Mouse (Mus musculus): ENCODE data around the gene Aqp9.

Aqp9 gene

DNA sequence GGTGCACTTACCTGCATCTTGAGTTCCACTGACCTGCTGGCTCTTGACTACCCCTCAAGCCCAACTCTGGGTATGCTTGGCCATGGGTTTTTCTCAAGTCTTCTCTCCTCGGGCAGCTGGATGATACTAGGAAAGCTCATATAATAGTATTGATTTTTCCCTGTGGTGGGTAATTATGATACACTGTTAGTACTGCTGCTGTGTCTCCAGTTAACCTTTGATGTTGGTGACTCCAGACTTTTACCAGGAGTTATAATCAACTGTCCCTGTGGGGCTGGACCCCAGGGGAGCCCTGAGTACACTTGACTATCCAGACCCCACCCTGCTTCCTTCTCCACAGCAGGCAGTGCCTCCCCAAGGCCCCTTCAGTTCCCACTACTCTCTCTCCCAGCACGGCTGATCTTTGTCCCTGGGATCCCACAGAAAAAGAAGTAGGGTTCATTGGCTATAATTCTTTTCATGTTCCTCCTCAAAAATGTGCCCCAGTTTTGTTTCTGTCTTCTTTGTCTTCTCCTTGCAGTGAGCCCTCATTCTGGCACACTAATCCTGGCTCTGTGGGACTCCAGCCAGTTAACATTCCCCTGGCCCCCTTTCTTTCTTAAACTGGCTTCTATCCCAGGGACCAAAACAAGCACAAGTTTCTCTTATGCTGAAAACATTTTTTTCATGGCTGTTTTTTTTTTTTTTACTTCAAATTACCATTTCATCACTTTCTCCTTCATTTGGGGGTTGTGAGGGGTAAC lies 838 bp downstream of the Aqp9 start:
- no peak for DNase-seq (ENCODE audit: low spot score)

DNA sequence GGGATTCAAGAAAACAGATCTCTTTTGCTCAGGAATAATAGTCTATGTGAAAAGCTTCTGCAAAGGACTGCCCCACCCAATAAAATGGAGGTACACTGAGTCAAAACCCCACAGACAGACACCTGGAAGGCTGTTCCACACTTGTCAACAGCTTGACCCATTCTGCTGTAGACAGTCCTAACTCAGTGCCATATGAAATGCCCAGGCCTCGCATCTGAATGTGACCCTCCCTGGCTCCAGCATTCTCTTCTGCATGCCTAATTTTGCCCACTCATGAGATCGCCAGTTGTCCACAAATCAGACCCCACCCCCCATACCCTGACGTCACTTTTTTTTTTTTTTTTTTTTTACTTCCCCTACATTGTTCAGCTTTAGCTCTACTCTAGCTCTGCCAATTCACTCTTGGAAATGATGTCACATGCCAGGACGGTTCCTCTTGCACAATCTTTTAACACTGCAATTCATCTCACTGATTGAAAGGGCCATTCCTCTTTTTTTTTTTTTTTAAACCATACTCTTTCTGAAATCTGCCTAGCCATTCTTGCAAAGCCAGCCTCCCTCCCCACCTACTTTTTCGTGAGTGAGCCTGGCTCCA lies 1.5 kb downstream of the Aqp9 start:
- DNase-seq (ENCODE audit: low spot score): no peak

DNA sequence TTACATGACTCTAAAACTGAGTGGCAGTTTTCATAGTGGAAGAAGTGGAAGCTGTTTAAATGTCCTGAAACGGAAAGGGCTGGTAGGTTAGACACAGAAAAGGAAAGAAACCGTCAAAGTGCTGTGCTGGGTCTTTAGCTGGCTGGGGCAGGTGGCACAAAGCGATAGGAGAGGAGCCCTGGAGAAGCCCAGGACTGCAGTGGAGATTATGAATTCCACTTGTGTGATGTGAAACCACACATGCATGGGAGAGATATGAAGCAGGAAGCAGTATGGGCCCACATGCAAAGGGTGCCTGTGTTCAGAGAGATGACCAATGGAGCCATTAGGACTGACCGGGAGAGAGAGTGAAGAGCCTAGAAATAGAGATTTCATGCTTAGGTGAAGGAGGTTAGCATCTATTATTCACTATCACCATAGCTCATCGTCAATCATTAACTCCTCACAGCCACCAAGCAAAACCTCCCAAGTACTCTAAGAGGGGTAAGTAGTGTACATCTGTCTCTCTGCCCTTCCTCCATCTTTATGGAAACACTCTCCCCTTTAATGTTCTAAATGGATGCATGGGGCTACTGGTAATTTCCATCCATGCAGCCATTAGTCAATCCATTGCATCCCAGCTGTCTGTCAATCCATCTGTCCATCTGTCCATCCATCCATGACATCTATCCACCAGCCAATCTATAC lies 2.3 kb downstream of the Aqp9 start:
- no peak for DNase-seq (ENCODE audit: low spot score)

DNA sequence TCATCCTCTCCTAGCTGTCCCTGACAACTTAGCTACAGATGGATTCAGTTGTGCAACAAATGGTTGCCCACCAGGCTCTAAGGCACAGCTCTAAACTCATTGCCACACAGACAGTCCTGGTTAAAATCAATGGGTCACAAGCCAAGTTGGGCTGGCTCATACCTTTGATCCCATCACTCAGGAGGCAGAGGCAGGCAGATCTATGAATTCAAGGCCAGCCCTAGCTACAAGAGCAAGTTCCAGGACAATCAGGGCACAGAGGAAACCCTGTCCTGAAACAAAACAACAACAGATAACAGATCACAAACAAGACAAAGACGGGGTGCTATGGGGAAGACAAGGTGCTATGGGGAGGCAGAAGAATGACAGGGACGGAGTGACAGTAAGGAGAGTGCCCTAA lies 3.0 kb downstream of the Aqp9 start:
- DNase-seq (ENCODE audit: low spot score): no peak

DNA sequence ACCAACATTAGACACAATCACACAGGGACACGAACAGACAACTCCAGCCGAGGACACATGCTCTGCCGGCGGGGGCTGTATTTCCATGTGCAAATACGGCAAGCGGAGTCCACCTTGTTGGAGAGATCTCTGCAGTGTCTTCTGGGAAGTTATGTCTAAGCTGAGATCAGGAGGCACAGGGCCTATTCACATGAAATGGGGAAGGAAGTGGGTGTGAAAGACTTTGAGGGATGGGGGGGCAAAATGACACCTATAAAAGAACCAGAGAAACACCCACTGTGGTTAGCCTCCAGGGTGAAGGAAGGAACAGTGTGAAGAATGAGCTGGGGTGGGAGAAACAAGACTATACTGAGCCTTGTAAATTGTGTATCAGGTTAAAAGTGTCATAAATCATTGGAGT lies 3.4 kb downstream of the Aqp9 start:
- DNase-seq (ENCODE audit: low spot score): no peak

DNA sequence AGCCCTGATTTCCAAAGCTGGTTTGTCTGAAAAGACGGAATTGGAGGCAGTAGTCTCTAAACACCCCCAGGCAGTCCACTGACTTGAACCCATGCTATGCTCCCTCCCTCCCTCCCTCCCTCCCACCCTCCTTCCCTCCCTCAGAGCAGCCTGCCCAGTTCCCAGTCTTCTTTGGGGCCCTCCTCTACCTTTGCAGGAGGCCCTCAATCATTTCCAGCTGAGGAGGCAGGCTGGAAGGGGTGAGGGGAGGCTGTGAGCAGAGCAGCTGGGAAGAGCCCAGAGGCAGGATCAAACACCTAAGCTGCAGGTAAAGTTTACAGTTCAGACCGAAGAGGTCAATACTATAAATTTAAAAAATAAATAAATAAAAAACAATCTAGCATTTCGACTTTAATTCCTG lies 4.1 kb downstream of the Aqp9 start:
- no peak for DNase-seq (ENCODE audit: low spot score)

DNA sequence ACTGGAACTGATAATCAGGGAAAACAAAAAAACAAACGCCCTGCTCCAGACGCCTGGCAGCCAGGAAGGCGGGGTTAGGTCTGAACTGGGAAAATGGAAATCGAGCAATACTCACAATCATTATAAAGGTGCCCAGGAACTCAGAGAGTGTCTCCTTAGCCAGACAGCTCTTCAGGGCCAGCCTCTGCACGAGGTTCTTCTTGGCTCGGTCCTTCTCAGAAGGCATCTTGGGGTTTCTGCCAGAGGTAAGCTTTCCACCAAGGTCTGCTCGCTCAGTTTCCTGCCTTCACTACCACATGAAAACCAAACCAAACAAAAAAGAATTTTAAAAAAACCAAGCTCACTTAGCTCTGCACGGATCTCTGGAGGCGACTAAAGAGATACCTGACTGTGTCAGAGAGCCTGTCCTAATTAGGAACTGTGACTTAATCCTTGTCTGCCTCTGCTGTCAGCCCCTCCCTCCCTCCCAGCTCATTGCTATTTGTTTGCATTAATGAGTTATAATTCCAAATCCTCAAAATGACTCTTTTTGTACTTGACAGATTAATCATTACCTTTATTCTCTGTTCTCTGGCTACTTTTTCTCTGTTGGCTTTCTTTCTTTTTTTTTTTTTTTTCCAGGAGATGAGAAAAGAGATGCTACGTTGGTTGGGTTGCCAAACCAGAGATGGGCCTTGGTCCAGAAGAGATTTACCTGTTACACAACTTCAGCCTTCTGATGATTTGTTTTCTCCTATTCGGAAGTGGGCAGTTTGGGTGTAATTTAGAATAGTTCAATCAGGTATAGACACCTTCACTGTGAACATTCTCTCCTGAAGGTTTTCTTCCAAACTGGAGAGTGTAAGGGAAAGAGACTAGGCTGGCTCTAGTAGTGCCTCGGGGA lies 5.4 kb downstream of the Aqp9 start:
- DNase-seq (ENCODE audit: low spot score): no peak

DNA sequence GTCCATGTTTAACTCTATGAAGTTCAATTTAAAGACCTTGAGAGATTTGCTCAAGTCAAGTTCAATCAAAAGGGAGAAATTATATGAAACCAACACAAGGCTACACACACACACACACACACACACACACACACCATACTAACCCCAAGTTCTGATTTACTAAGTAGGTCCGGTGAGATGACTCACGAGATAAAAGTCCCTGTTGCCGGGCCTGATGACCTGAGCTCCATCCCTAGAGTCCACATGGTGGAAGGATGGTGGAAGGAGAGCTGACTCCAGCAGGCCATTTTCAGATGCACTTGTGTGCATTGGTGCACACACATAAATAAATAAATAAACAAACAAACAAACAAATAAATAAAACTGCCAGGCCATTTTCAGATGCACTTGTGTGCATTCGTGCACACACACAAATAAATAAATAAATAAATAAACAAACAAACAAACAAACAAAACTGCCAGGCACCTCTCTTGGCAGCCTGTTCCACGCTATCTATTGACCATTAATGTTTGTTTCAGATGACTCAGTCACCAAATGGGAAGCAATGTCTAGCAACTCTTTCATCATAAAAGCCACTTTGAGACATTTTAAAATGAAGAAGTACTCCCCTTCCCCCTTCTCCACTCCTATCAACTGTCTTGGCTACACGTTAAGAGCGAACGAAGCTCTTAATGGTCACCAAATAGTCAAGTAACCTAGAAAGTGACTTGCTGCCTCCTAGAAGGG lies 6.2 kb downstream of the Aqp9 start:
- DNase-seq (ENCODE audit: low spot score): no peak

DNA sequence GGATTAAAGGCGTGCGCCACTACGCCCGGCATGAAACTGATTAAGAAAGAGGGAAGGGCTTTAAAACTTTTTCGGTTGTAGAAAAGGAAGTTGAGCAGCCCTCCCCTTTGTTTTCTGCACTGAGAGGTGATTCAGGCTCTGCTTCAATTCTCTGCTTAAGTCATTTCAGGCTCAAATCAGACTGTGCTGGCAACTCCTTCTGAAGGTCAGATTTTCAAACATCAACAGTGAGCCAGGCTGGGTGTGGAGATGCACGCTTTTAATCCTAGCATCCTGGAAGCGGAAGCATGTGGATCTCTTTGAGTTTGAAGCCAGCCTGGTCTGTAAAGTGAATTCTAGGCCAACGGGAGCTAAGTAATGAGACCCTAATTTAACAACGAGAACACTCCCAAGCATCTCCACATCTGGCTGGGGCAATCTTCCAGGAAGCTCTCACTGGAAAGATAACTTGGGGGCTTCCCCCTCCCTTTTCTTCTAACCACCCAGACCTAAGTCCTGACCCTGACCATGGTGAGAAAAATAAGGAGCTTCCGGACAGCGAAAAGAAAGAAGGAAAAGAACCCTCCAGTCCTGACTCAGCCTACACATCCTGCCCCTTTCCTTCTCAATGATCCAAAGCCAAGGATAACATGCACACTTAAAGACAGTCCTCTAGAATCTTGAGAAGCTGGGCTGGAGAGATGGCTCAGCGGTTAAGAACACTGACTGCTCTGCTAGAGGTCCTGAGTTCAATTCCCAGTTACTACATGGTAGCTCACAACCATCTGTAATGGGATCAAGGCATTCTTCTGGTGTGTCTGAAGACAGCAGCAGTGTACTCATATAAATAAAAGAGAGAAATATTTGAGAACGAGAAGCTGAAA lies 7.4 kb downstream of the Aqp9 start:
- no peak for DNase-seq (ENCODE audit: low spot score)

DNA sequence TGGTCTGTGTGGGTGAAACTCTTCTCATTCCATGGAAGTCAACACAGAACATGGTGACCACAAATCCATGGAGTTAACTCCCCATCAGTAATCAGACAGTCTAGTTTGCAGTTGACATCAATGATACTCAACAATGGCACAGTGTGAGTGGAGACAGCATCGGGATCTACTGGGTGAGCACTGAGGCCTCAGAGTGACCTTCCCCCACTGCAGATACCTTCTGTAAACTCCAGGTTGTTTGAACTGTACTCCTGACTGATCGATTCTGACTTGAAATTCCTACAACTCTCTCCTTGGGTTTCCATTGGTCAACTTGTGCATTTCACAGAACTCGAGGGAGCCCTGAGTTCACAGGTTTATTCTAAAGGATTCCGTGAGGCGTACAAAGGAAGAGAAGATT lies 8.8 kb downstream of the Aqp9 start:
- no peak for DNase-seq (ENCODE audit: low spot score)

DNA sequence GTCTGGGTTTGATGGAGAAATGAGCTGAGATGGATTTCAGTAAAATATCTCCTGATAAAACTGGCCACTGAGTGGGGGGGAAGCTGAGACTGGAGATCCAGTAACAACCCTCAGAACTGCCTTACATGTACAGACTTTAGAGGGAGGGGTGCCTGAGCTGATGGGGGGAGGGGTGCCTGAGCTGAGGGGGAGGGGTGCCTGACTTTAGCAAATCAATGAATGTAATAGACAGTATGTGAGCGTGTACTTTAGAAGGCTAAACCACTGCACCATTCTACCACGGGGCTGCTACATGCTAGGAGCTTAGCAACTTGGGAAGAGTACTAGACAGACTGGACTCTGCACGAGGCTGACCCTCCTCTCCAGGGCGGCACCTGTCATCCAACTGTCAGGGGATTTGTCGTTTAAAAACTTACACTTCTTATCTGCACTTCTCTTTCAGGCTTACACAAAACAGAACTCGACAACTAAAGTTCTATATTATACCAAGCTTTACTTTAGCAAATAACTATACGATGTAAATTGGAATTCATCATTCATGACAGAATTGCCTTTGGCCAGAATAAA lies 9.3 kb downstream of the Aqp9 start:
- DNase-seq (ENCODE audit: low spot score): no peak

DNA sequence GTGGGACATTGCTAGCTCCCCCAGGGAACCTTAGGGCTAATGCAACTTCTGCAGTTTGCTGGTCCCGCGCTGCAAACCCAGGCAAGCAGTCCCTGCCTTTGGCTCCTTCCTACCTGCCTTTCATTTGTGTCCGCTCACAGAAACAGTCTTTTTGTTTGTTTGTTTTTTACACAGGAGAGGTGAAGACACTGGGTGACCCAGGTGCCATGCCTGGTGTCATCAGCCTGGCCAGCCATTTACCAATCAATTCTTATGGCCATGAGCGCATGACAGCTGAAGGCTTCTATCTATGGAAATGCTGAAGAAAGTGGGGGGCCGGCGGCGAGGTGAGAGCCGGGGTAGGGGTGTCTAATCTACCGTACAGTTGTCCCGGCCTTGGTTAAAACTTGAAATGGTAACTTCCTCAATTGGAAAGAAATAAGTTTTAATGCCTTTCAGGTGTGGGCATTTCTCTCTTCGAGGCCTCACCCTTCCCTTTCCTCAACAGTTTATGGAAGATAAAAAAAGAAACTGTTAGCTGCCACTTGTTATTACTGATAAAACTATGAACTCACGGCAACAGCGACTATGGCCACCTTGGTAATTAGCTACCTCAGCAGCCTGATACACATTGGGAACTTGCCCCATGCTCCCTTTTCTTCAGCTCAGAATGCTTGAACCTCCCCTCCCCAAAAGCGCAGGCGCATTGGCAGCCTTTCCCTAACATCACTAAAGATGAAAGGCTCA lies 10.4 kb downstream of the Aqp9 start:
- DNase-seq (ENCODE audit: low spot score): no peak

DNA sequence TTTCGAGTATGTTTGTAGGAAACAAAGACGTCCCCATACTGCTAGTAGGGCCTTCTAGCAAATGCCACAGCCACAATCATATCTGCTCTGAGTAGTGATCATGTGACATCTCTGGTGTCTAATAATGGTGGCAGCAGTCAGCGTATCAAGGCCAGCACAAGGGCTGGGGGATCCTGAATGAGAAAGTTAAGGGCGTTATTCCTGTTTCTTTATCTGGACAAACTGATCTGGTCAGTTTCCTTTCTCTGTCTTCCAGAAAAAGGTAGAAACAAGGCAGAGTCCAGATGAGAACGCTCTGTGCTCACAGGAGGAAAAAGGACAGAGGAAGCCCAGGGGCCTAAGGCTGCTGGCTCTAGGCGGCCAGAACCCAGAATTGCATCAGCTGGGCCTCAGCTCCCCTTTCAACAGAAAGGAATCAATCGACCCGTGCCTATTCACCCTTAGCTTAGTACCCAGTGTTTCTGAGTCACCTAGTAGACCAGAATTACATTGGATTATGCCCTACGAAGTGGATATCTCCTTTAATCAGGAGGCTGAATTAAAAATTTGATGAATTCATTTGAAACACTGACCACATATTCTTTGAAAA lies 11.9 kb downstream of the Aqp9 start:
- DNase-seq (ENCODE audit: low spot score): no peak

DNA sequence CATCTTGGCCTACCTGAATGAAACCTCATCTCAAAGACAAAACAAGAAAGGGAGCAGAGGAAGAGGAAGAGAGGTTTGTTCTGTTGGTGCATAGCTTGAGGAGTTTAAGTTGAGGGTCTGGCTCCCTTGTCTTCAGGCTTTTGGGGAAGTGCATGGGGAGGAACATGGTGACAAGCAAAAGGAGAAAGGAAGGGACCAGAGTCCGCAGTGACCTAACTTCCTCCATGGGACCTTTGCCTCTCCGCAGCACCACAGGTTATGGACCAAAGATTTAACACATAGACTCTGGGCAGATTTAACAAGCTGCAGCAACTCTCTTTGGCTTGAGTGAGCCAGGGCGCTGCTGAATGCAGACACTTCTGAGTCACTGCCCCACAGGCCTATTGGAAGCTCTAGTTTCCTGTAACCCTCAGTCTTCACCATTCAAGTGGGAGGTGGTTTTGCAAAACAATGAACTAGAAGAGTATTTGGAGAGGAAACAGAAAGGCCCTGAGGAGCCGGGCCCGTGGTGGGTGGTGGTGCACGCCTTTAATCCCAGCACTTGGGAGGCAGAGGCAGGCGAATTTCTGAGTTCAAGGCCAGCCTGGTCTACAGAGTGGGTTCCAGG lies 13.0 kb downstream of the Aqp9 start:
- no peak for DNase-seq (ENCODE audit: low spot score)

DNA sequence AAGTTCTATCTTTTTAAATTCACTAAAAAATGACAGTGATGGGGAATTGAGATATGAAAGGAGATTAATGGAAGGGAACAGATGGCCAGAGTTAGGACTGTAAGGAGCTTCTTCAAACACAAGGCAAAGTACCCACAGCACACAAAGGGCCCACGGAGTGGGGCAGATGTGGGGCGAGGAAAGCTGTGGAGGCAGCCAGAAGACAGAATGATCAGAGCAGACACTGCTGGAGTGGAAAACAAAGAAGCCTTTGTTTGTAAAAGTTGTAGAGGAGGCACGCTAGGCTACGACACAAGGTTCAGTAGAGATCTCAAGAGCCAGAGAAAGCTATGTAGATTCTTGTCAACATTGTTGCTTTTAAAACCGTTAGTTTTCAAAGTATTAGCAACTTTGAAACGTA lies 17.1 kb downstream of the Aqp9 start:
- no peak for DNase-seq (ENCODE audit: low spot score)

DNA sequence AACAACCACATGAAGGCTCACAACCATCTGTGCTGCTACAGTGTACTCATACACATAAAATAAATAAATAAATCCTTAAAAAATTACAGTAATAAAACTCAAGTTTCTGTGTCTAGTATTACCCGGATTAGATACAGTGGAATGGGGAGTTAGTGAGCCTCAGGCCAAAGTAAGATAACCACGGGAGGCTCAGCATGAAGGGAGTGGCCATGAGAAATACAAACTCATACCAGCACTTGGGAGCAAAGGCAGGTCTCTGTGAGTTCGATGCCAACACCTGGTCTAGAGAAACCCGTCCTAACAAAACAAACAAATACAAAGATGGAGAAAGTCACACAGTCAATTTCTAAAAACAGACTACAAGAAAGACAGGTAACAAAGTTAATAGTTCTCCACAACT lies 18.3 kb downstream of the Aqp9 start:
- no peak for DNase-seq (ENCODE audit: low spot score)

DNA sequence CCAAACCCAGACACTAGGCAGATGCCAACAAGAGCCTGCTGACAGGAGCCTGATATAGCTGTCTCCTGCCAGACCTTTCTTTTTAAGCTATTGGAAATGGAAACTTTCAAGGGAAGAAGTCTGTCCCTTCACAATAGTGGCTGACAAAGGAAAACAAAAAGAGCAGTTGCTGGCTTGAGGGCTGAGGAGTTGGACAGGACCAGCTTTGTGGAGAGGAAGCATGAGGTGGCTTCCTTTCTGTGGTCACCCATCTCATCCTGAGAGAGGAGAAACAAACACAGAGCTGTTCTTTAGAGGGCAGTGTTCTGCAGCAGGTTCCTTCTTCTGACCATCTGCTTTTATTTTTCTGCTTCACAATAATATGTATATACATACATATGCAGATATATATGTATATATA lies 19.6 kb downstream of the Aqp9 start:
- DNase-seq (ENCODE audit: low spot score): no peak

DNA sequence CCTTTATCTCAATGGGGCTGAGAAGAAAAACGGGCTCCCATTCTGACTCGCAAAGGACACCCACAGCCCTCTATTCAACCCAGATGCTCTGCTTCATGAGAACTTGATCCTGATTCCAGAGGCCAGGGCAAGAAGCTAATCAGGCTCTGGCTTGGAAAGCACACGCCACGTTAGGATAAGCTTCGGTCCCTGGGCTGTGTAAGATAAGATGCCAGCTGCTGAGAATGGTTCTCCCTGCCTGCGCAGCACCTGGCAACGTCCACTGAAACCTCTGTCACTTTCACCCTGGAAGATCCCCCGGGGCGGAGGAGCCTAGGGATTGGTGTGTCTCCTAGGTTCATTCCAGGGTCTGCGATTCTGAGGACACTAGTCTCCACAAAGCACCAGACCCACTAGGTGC lies 22.3 kb downstream of the Aqp9 start:
- no peak for DNase-seq (ENCODE audit: low spot score)

DNA sequence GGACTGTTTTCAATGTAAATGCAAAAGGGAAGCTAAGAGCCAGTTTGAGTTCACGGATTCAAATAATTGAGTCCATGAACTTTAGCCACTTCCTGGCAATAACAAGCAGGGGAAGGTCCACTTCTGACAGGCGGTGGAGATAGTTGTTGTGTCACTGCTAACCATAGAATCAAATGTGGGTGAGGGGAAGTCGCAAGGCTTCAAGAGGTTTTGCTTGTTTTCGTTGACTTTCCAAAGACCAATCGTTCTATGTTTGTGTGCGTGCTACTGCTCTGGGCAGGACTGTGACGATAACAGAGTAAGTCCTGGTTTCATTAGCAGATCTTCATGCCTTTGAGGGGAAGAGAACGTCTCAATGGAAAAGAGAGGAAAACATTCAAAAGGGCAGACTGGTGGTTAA lies 28.3 kb downstream of the Aqp9 start:
- no peak for DNase-seq (ENCODE audit: low spot score)
